Mouse (Mus musculus) spleen, adult 2 months (tissue): ENCODE data around the gene Pex7. TPM values are rescaled to one million over a fixed set of nuclear protein-coding genes. Genes with fewer than 3 reads are reported as not detected.

Experiments
- DNase-seq, 2 experiments: peaks; one replicate each; pipeline versions ENCODE4 v3.0.0 to v3.0.0-alpha.2; 2012 to 2021; ENCODE audit warnings: low spot score in 2 of 2, low read depth in 1 of 2
- H3K27ac ChIP-seq: fragments of 200-500 bp; 2 replicates; pipeline ENCODE4 v1.5.1; 2012; ENCODE audit warnings: low read length, inconsistent platforms; ENCODE audit not compliant: insufficient read depth
- H3K27me3 ChIP-seq: fragments of 200-500 bp; 2 replicates; pipeline ENCODE4 v1.6.1; 2012; ENCODE audit warnings: mild to moderate bottlenecking, moderate library complexity, low read length, inconsistent platforms; ENCODE audit not compliant: control insufficient read depth, insufficient read depth
- H3K36me3 ChIP-seq: fragments of 200-500 bp; 2 replicates; pipeline ENCODE4 v1.6.1; 2012; ENCODE audit warnings: mild to moderate bottlenecking, low read length, inconsistent platforms; ENCODE audit not compliant: control insufficient read depth, insufficient read depth
- H3K4me1 ChIP-seq: fragments of 200-500 bp; 2 replicates; pipeline ENCODE4 v1.6.1; 2011; ENCODE audit warnings: inconsistent platforms; ENCODE audit not compliant: control insufficient read depth, insufficient read depth, insufficient read length
- H3K4me3 ChIP-seq: fragments of 200-500 bp; 2 replicates; pipeline ENCODE4 v1.5.1; 2011; ENCODE audit warnings: mild to moderate bottlenecking, inconsistent platforms; ENCODE audit not compliant: insufficient read depth, insufficient read length; ENCODE audit errors: extremely low read depth
- CTCF ChIP-seq: fragments of 200-500 bp; IDR thresholded peaks from 2 replicates; pipeline ENCODE4 v1.5.1; 2011; ENCODE audit warnings: mild to moderate bottlenecking, inconsistent platforms; ENCODE audit not compliant: insufficient read depth, insufficient read length, insufficient replicate concordance; ENCODE audit errors: extremely low read depth
- POLR2A ChIP-seq: fragments of 200-500 bp; IDR thresholded peaks from 2 replicates; pipeline ENCODE4 v1.6.1; 2011; ENCODE audit warnings: low read depth, low read length, inconsistent platforms
- WGBS: fragments of 180-500 bp; shearing (Covaris S2); methylation state at CpG from one replicate; pipeline ENCODE4 v1.1.7; 2018; 5-methylcytosine and 5-hydroxymethylcytosine counted together
- polyA plus RNA-seq: library from polyadenylated mRNA; depleted of rRNA; stranded (reverse); fragments of >200 nt; gene quantifications from 2 replicates; pipeline ENCODE4 v1.2.3, GENCODE M21; 2012; rRNA removed

The Pex7 gene
- polyA plus RNA-seq, 1 experiment = 14.9 TPM

- H3K4me3 ChIP-seq = no peak overlapping the region
- TF ChIP-seq CTCF = no peak
- TF ChIP-seq POLR2A = no peak
- H3K4me1 ChIP-seq = no peaks in the 10 kb centered on the region
- WGBS = 62% methylated on average over 16 of the region's 16 CpGs
- H3K27ac ChIP-seq = no peak overlapping the region
- no peak for DNase-seq
- H3K27me3 ChIP-seq = no peaks in the 10 kb centered on the region
- no peaks in the 10 kb centered on the region for H3K36me3 ChIP-seq
Observed at GRCm38 (mm10) chr10:19818723-19819355, 88.7 kb downstream of the Pex7 start.

GRCm38 (mm10) chr10:19815371-19815770 lies 92.1 kb downstream of the Pex7 start:
- WGBS = 22% methylated on average over 8 of the region's 8 CpGs
- peaks cover 2% of the 10 kb centered on the region; the same call in 1 of the 2 replicates for H3K4me1 ChIP-seq
- no peak overlapping the region for H3K4me3 ChIP-seq
- H3K27me3 ChIP-seq = no peaks in the 10 kb centered on the region
- H3K36me3 ChIP-seq = no peaks in the 10 kb centered on the region
- no peak overlapping the region for H3K27ac ChIP-seq
- DNase-seq = no peak
- no peak for TF ChIP-seq CTCF
- no peak for TF ChIP-seq POLR2A

- Histone ChIP-seq H3K27ac (no peak overlapping the region), H3K4me1 (peaks cover 2% of the 10 kb centered on the region; the same call in 1 of the 2 replicates), H3K4me3 (no peak overlapping the region), H3K27me3 (no peaks in the 10 kb centered on the region), H3K36me3 (no peaks in the 10 kb centered on the region)
- 63% methylated on average over 9 of the region's 9 CpGs for WGBS
- no peak for DNase-seq
- TF ChIP-seq POLR2A (no peak), CTCF (peak; percentile 31; the same call in 1 of the 2 replicates)
Observed at GRCm38 (mm10) chr10:19811436-19812172, 95.9 kb downstream of the Pex7 start.

GRCm38 (mm10) chr10:19804763-19805162 lies 102.7 kb downstream of the Pex7 start:
- 26% methylated on average over 7 of the region's 7 CpGs for WGBS
- Histone ChIP-seq H3K36me3 (no peaks in the 10 kb centered on the region), H3K27ac (no peak overlapping the region), H3K4me3 (no peak overlapping the region), H3K27me3 (no peaks in the 10 kb centered on the region), H3K4me1 (no peaks in the 10 kb centered on the region)
- no peak for TF ChIP-seq CTCF
- TF ChIP-seq POLR2A = no peak
- DNase-seq = no peak

Other genes with a start within 250 kb of the Pex7 start
- 0.07 TPM in 1 of 2 replicates, not detected in the other for gene Il20ra, start 195.1 kb downstream of the Pex7 start, polyA plus RNA-seq
- 2.8 and 3.5 TPM in 2 replicates for gene Slc35d3, start 56.2 kb downstream of the Pex7 start, polyA plus RNA-seq
- gene Map3k5, start 26.8 kb upstream of the Pex7 start, polyA plus RNA-seq = 4.0 and 4.9 TPM in 2 replicates
- 1.3 and 1.8 TPM in 2 replicates for gene Map7, start 240.8 kb upstream of the Pex7 start, polyA plus RNA-seq